Mouse (Mus musculus) adrenal gland, postnatal 25 days (tissue): ENCODE measurements around the gene Gm10961. TPM values are rescaled to one million over a fixed set of nuclear protein-coding genes. Genes with fewer than 3 reads are reported as not detected.

Experiments
- DNase-seq: peaks from one replicate; pipeline ENCODE4 v3.0.0; 2021; ENCODE audit warnings: mixed read lengths
- long read RNA-seq: library from polyadenylated mRNA; stranded (forward); transcript quantifications from one replicate; pipeline ENCODE4 v2.0.0, GENCODE M21; 2021
- total RNA-seq: library from RNA; stranded (reverse); gene quantifications from 2 replicates; pipeline ENCODE4 v1.2.3, GENCODE M21; 2021

The Gm10961 gene
- not detected in 2 replicates for total RNA-seq
- long read RNA-seq = 0 reads

- peak; percentile 55 for DNase-seq
These were observed at the start of gene Gm10961 for GRCm38 (mm10) chr3:107630682-107631522. Gene Gm10961 (plus strand): TSS chr3:107631322.

GRCm38 (mm10) chr3:107582130-107582874, 48.8 kb upstream of the Gm10961 start:
- DNase-seq = no peak

- no peak for DNase-seq
These were observed 48.0 kb upstream of the Gm10961 start for GRCm38 (mm10) chr3:107582875-107583767.

DNA sequence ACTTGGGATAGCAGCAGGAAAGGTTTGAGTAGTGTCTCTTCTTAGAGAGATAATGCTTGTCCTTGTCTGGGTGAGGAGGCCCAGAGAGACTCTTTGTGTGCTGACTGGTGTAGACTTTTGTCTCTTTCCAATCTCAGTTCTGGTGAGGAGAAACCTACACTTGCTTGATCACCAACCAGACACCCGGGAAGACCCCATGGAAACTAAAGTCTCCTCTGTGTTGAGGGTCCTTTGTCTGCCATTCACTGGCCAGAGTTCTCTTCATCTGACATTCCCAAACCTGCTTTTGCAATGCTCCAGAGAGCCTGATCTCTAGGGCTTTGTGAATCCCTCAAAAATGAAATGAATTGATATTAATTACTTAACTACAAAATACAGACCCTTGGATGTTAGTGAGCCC, 47.2 kb upstream of the Gm10961 start:
- DNase-seq = no peak

- no peak for DNase-seq
These were observed 44.6 kb upstream of the Gm10961 start for GRCm38 (mm10) chr3:107586504-107586903.

- no peak for DNase-seq
These were observed 39.5 kb upstream of the Gm10961 start for GRCm38 (mm10) chr3:107591612-107592011.

- DNase-seq = no peak
These were observed 37.5 kb upstream of the Gm10961 start for GRCm38 (mm10) chr3:107593632-107594031.

- no peak for DNase-seq
These were observed 36.4 kb upstream of the Gm10961 start, which contains the start of gene Alx3 for GRCm38 (mm10) chr3:107594662-107595263. Gene Alx3 (plus strand): TSS chr3:107595031.

GRCm38 (mm10) chr3:107595264-107595937, 35.7 kb upstream of the Gm10961 start:
- DNase-seq = no peak

DNA sequence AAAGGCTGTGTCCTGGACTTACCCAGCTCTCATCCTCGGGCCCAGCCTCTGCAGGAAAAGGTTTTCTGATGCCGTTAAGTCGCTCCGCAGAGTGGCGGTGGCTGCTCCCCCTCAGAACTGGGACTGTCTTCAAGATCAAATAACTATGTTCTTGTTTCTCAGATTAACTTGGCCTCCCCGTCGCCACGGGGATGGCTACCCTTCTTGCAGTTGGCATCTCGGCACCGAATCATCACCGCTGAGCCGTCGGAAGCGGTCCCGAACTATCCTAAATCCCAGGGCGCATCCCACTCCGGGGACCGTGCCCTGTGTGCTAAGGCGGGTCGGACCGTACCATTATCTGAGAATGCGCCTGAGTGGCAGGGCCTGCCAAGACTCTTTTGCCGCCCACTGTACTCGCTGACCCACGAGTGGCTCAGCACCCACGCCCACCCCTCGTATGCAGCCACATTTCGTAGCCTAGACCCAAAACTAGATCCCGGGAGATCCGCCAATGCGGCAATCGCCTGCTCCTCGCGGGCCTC, 35.1 kb upstream of the Gm10961 start:
- DNase-seq = no peak

DNA sequence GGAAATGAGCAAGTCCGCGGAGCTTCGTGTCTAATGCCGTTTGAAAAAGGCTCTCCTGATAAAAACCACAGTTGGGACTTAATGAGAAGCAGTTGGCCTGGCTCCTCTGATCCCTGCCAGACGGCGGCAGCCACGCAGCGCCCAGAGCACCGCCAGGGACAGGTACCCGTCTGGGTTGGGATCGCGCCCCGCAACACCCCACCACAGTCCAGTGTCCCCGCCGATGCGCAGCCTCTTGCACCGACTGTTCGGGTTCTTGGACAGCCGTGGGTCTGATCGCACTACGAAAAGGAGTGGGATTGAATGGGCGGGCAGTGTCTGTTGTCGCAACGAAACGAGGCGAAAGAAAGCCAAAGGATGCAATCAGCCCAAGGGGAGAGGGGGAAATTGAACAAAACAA, 34.6 kb upstream of the Gm10961 start:
- no peak for DNase-seq

GRCm38 (mm10) chr3:107597134-107597533, 34.0 kb upstream of the Gm10961 start:
- DNase-seq = no peak

GRCm38 (mm10) chr3:107597586-107598389, 33.3 kb upstream of the Gm10961 start:
- DNase-seq = no peak

DNA sequence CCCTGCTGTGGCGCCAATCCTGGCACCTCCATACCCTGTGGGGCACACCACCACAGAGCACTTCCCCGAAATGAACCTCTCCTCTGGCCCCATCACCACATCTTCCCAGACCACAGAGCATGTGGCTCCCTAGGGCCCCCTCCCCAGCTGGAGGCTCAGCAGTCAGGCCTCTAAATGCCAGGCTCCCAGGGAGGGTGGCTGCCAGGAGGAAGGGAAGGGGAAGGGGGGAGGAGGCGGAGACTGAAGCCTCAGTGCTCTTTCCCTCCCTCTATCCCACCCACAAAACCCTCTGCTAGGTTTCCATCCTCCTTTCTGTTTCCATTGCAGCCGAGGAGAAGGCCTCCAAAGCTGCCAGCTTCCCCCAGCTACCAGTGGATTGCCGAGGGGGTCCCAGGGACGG, 31.0 kb upstream of the Gm10961 start:
- no peak for DNase-seq

DNA sequence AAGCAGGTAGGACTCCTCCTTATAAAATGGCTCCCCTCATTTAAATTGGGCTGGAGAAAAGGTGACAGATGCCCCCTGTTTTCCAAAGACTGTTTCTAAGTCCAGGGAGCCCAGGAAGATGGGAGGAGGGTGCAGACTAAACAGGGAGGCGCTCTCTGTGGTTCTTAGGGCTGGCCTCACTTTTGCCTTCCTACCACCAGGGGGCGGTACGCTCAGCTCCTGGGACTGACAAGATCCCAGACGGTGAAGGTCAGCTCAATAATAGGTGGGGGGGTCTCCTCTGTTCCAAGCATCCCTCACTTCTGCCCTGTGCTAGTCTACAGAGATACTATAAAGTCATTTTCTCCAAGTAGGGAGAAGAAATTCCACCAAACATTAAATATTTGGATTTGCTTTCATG, 25.8 kb upstream of the Gm10961 start:
- peak; percentile 65 for DNase-seq

GRCm38 (mm10) chr3:107607221-107607620, 23.9 kb upstream of the Gm10961 start:
- DNase-seq = no peak

DNA sequence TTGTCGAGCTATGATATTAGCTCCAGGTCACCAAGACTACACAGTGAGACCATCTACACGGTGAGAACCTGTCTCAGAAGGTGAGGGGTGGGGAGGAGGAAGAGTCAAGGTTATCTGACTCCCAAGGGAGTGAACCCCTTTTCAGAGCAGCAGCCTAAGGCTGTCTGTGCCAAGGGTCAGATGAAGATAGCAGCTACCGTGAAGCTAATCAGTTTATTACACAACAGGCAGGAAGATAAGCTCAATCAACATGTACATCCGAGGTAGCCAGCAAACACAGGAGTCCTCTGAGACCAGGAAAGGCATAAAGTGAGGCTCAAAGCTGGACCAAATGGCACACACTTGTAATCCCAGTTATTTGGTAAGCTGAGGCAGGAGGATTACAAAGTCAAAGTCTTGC, 22.3 kb upstream of the Gm10961 start:
- DNase-seq = no peak

DNA sequence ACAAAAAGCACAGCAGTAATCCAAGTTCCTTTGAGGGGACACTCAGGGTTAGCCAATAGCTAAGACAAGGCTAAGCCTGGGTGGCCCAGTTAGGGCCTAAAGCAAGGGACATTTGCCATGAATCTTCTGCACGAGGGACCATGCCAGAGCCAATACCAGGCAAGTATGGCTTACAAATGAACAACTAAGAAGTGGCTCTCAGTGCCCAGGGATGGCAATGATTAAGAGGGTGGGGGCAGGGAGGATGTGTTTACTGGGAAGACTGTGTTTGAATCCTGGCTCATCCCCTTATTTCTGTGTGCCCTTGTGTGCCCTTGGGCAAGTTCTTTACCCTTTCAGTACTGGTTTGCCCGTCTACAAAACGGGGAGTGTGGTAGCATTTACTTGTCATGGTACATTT, 21.7 kb upstream of the Gm10961 start:
- no peak for DNase-seq

DNA sequence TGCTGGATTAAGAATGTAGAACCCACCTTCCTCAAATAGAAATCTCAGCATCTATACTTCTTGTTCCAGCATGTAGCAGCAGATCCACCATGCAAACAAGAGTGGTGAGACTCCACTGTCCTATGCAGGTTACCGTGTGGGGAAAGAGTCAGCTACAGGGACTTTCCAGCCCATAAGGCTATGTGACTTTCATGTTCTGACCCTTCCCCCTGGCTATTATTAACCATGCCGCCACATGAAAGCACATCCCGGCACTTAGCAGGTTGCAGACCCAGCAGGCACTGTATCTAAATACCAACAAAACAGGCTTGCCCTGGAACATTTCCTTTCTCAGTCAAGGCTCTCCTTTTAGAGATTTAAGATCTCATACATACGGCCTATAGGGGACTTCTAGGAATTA, 19.7 kb upstream of the Gm10961 start:
- no peak for DNase-seq

- DNase-seq = peak; percentile 63
These were observed 18.1 kb upstream of the Gm10961 start for GRCm38 (mm10) chr3:107612902-107613525.
